In the genomic region with DNA sequence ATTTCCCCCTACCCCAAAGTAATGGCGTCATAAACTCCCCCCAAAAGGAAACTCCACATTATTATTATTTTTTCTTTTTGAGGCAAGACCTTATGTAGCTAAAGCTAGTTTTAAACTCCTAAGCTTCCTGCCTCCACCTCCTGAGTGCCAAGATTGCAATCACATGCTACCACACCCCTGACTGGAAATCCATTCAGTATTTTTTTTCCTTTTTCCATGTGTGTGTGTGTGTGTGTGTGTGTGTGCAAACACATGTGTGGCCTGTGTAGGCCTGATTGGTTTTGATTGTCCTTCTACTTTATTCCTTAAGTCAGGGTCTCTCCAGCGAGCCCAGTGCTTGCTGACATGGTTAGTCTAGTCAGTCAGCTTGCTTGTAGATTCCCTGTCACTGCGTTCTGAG, we compare ENCODE assay signal across 18 mouse cellular contexts. TPM values are rescaled to one million over a fixed set of nuclear protein-coding genes. Genes with fewer than 3 reads are reported as not detected.
"Had no signal": no experiment of that assay in that cellular context is flagged by ENCODE, and none has a peak within 500 bp of the region (broad histone marks: within the 10 kb centered on the region; RNA-seq: fewer than 3 reads in every experiment).

No protein-coding gene starts in this region.

- H3K27ac ChIP-seq: left cerebral cortex, adult 2 months; liver, embryonic 13.5 days; midbrain, embryonic 13.5 days; neural tube, embryonic 12.5 days had no signal

- H3K9me3 ChIP-seq: liver, embryonic 13.5 days; midbrain, embryonic 13.5 days; neural tube, embryonic 12.5 days had no signal

- H3K27me3 ChIP-seq: liver, embryonic 13.5 days; midbrain, embryonic 13.5 days; neural tube, embryonic 12.5 days had no signal

- H3K4me1 ChIP-seq: midbrain, embryonic 13.5 days; neural tube, embryonic 12.5 days had no signal

- H3K4me3 ChIP-seq: left cerebral cortex, adult 2 months; liver, embryonic 13.5 days; midbrain, embryonic 13.5 days; neural tube, embryonic 12.5 days had no signal

- H3K9ac ChIP-seq: liver, embryonic 13.5 days; liver, postnatal 0 days; midbrain, embryonic 13.5 days; neural tube, embryonic 12.5 days had no signal

- ATAC-seq: midbrain, embryonic 13.5 days had no signal

- H3K4me2 ChIP-seq: liver, embryonic 13.5 days; midbrain, embryonic 13.5 days; neural tube, embryonic 12.5 days had no signal

- DNase-seq: kidney, adult 11 months; kidney, adult 9 months; kidney, postnatal 10 days; liver; liver, embryonic 13.5 days; liver, postnatal 0 days; lung, postnatal 36 days; right cerebral cortex, postnatal 4 days; thymus, adult 18-20 months; thymus, postnatal 14 days had no signal

- H3K36me3 ChIP-seq: liver, embryonic 13.5 days; midbrain, embryonic 13.5 days; neural tube, embryonic 12.5 days had no signal

RNA-seq across cellular contexts. Expression of a gene that starts 53.3 kb away (rescaled TPM):
- total RNA-seq: layer of hippocampus, postnatal 25 days; left cerebral cortex, adult 2 months; left cerebral cortex, postnatal 14 days; megakaryocyte progenitor cell, adult 5-6 weeks; neutrophil, adult 5-6 weeks had no signal
- polyA plus RNA-seq: limb, embryonic 11.5 days; liver, embryonic 13.5 days; midbrain, embryonic 13.5 days; neural tube, embryonic 12.5 days had no signal
